Mouse (Mus musculus): ENCODE data around the gene Tkt.

DNA sequence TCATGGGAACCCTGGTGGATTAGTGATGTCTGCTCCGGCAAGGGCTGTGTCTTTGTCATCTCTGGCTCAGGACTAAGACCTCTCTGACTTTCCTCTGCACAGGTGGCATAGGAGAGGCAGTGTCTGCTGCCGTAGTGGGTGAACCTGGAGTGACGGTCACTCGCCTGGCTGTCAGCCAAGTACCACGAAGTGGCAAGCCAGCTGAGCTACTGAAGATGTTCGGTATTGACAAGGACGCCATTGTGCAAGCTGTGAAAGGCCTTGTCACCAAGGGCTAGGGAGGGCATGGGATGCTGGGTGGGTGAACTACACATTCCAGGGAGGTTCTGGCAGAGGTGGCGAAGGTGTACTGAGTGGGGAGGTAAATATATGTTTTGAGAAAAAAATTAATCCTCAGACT is 25.1 kb downstream of the Tkt start:
- TF ChIP-seq CTCF (IDR thresholded peaks at IDR 0.05; ENCODE audit: insufficient read depth, low read depth, low read length), result no peak
- TF ChIP-seq POLR2A (IDR thresholded peaks at IDR 0.05; ENCODE audit: insufficient read depth, low read depth, low read length), result no peak

Measured in olfactory bulb, adult 2 months (tissue).